Mouse (Mus musculus) gastrocnemius, postnatal 25 days (tissue): ENCODE results near the gene Tjp2. TPM values are rescaled to one million over a fixed set of nuclear protein-coding genes. Genes with fewer than 3 reads are reported as not detected.

Experiments
- DNase-seq: peaks from one replicate; pipeline ENCODE4 v3.0.0; 2022
- total RNA-seq, 2 experiments: library from RNA; stranded (reverse); gene quantifications; 1 replicate in 1 of 2; 2 replicates in 1 of 2; pipeline ENCODE4 v1.2.3; 2021

Tjp2 gene
- total RNA-seq, 2 experiments from 2014 or later, result 4.4 to 4.8 TPM

- no peak for DNase-seq
These were observed 166.8 kb downstream of the Tjp2 start for GRCm38 (mm10) chr19:24058021-24058420.

DNA sequence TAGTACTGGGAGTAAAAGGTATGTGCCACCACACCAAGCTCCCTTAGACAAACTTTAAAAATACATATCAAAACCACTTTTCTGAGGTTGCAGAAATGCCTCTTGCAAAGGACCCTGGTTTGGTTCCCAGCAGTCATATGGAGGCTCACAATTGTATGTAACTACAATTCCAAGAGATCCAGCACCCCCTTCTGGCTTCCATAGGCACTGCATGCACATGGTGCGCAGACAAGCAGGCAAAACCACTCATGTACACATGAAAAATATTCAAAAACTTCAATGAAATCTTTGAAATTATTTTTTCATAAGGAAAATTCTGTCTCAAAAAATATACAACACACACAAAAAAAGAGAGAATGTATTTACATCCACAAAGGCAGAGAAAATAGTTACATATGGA, 167.9 kb downstream of the Tjp2 start:
- no peak for DNase-seq

DNA sequence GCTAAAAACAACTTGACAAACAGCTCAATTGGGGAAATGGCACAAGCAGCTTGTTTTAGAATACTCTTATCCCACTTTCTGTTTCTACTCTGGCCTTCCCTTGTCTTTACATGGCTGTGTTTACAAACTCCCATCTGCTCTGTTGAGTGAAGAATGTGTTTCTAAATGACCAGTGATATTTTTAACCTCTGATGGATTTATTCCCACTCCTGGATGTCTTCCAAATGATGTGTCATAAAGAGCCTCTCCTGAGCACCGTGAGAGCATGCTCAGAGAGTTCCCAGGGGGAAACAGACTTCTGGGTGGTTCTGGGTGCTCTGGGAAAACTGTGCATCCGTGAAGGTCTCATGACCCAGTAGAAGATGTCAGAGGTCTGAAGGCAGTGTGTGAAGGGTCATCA, 169.9 kb downstream of the Tjp2 start:
- no peak for DNase-seq

DNA sequence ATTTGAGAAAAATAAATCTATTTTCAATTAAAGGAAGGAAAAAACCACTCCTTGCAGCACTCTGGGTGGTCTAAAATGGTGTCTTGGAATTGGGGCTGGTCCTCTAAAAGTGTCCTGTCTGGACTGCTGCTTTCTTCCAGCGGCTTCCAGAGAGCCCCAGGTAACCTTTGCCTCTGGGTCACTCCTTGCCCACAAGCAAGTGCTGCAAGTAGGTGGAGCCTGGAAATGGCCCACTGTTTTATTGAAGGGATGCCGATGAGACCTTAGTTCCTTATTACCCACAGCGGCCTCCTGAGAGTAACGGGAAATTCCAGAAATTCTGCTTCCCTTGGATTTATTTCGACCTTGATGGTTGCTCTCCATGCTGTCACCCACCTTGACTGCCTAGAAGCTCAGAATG, 170.6 kb downstream of the Tjp2 start:
- no peak for DNase-seq

DNA sequence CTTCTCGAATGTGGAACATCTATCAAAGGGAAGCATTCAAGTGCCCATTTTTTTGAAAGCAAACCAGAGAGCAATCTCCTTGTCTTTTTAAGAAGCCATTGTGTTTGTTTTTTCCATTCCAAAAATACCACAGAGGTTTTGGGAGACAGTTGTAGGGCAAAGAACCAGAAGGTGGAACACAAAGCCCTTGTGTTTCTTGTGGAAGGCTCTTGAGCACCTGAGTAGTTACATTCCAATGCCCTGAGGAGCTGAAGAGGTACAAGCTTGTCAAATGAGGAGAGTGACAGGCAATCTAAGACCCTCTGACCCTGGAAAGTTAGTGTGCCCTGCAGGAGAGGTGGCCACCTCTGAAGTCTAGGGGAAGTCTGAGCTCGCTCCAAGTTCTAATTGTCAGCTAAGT, 174.3 kb downstream of the Tjp2 start:
- no peak for DNase-seq

DNA sequence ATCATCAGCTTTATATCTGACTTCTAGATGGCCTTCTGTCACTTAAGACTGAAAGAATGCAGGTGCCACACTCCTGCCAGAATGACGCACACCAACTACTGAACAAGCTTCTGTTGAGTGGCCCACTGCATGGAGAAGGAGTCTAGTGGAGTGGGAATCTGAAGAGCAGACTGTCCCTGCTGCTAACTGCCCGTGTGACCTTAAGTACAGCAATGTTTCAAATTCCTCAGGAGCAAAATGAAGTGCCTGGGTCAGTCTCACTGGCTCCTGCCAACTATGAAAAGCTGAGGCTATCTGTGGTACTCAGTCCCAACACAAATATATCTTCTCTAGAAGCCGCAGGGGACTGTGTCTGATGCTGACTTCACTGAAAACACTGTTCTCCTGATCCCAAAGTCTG, 175.5 kb downstream of the Tjp2 start:
- no peak for DNase-seq

DNA sequence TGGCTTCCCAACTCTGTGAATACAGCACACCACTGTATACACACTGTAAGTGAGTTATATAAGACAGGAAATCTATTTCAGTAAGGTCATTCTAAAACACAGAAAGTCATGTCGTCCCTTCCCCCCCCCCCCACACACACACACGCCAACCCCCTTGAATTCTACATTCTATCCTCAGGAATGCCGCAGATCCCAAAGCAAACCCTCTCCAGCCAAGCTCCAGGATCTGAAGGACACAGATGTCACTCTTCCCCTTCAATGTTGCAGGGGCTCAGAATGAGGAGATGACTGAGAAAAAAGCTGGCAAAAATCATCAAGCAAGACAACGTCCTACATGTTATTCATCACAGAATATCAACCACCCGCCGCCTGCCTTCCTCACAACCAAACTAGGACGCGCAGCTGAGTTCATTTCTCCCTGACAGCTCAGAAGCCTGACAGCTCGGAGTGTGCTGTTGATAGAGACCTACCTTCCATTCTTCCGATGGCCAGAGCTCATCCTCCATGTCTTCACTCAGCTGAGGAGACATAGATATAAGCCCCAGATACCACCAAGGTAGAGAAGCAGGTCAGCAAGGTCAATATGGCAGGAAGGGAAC, 178.3 kb downstream of the Tjp2 start:
- no peak for DNase-seq

Other genes starting within 250 kb of the Tjp2 start
- 10 to 100 TPM; 22.5 to 31.0 TPM for gene Fam189a2, start 194.0 kb downstream of the Tjp2 start, total RNA-seq
- 10 to 100 TPM; 19.6 to 20.2 TPM for gene Fxn, start 55.6 kb upstream of the Tjp2 start, total RNA-seq